Mouse (Mus musculus): Measurements from ENCODE around the gene Glis3. TPM values are rescaled to one million over a fixed set of nuclear protein-coding genes. Genes with fewer than 3 reads are reported as not detected.

Gene Glis3
- polyA plus RNA-seq, 1 experiment from 2014 or later = 7.9 TPM

GRCm38 (mm10) chr19:28442161-28442560 lies 237.7 kb downstream of the Glis3 start:
- no peaks in the 10 kb centered on the region for H3K9me3 ChIP-seq (ENCODE audit: control insufficient read depth, low read length)

DNA sequence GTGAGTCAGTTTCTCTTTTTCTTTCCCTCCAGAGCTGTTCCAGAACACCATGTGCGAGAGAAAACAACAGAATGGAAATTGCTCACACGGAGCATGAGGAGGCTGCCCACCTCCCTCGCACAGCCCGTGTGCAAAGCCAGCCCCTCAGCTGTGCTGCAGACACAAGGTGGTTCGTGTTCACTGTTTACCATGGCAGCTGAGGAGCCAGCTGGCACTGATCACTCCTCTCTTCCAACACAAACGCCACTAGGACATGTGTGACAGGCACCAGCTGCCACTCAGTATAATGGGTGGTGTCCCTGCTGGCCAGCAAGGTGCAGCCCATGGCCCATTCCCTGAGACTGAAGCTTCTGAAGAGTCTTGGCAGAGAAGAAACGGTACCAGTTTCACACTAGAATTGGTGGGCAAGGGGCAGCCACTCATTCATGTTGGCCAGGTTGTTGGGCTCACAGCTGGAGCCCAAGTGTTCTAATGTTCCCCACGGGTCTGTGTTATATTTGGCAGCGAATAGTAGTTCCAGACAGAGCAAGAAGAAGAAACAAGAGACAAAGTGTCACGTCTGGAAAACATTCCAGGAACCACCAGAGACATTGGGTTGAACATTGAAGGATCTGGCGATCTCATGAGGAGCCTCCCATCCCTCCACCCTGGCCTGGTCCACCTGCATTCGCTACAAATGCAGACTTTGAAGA lies 243.3 kb downstream of the Glis3 start:
- Histone ChIP-seq H3K4me2 (replicated peaks; ENCODE audit: low read depth, low read length) (no peak overlapping the region), H3K9me3 (ENCODE audit: control insufficient read depth, low read length) (no peaks in the 10 kb centered on the region), H3K27ac (ENCODE audit: low read depth, low read length) (no peak overlapping the region), H3K9ac (ENCODE audit: low read depth, low read length) (no peak overlapping the region), H3K4me1 (ENCODE audit: control insufficient read depth, insufficient read depth, low read length) (no peaks in the 10 kb centered on the region; the same call in 1 of the 2 replicates), H3K36me3 (ENCODE audit: control insufficient read depth, insufficient read depth, low read length) (no peaks in the 10 kb centered on the region), H3K4me3 (ENCODE audit: low read length) (no peak overlapping the region), H3K27me3 (ENCODE audit: control insufficient read depth, insufficient read depth, low read length) (no peaks in the 10 kb centered on the region)
- WGBS = 57% methylated on average over 12 of the region's 12 CpGs
- peak; percentile 80; the same call in 1 of the 2 replicates for ATAC-seq (ENCODE audit: low FRiP score, low TSS enrichment)

More at GRCm38 (mm10) chr19:28442161-28442560, 237.7 kb downstream of the Glis3 start:
- no peaks in the 10 kb centered on the region for H3K4me1 ChIP-seq (ENCODE audit: control insufficient read depth, insufficient read depth, low read length)
- H3K27ac ChIP-seq (ENCODE audit: low read depth, low read length) = no peak overlapping the region
- no peak for ATAC-seq (ENCODE audit: low FRiP score, low TSS enrichment)
- no peak overlapping the region for H3K4me2 ChIP-seq (replicated peaks; ENCODE audit: low read depth, low read length)
- H3K9ac ChIP-seq (ENCODE audit: low read depth, low read length) = no peak overlapping the region
- H3K4me3 ChIP-seq (ENCODE audit: low read length) = no peak overlapping the region
- H3K36me3 ChIP-seq (ENCODE audit: control insufficient read depth, insufficient read depth, low read length) = no peaks in the 10 kb centered on the region
- H3K27me3 ChIP-seq (ENCODE audit: control insufficient read depth, insufficient read depth, low read length) = no peaks in the 10 kb centered on the region
- 91% methylated on average over 4 of the region's 4 CpGs for WGBS

DNA sequence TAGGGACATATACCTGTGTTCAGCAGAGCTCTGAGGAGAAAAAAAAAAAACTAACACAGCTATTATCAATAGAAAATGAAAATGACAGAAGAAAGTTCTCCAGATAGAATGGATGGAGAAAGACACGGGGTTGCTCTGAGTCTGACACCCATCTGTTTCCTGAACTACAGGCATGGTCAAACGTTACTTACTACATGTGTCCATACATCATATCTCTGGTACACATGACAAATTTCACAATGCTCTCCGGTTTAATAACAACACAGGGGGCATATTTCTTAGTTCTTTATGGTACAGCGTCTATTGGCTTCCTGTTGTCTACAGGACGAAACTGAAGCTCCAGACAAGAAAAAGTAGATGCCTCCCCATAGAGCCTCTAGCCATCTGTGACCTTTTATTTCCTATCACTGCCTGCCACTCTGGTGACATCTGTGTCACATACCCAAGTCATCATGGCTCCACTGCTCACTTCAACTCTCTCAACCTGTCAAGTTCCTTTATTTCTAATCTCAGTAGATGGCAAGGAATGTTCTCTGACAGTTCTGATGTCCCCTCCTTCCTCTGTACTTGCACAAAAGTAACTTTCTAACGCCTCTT lies 251.6 kb downstream of the Glis3 start:
- Histone ChIP-seq H3K9ac (ENCODE audit: low read depth, low read length) (no peak overlapping the region), H3K36me3 (ENCODE audit: control insufficient read depth, insufficient read depth, low read length) (no peaks in the 10 kb centered on the region), H3K27ac (ENCODE audit: low read depth, low read length) (no peak overlapping the region), H3K4me2 (replicated peaks; ENCODE audit: low read depth, low read length) (no peak overlapping the region), H3K27me3 (ENCODE audit: control insufficient read depth, insufficient read depth, low read length) (no peaks in the 10 kb centered on the region), H3K9me3 (ENCODE audit: control insufficient read depth, low read length) (no peaks in the 10 kb centered on the region), H3K4me1 (ENCODE audit: control insufficient read depth, insufficient read depth, low read length) (no peaks in the 10 kb centered on the region), H3K4me3 (ENCODE audit: low read length) (no peak overlapping the region)
- no peak for ATAC-seq (ENCODE audit: low FRiP score, low TSS enrichment)
- 79% methylated on average over 6 of the region's 6 CpGs for WGBS

GRCm38 (mm10) chr19:28424180-28424579 lies 255.7 kb downstream of the Glis3 start:
- no peak overlapping the region for H3K4me2 ChIP-seq (replicated peaks; ENCODE audit: low read depth, low read length)
- H3K4me3 ChIP-seq (ENCODE audit: low read length) = no peak overlapping the region
- no peak for ATAC-seq (ENCODE audit: low FRiP score, low TSS enrichment)
- WGBS = 92% methylated on average over 5 of the region's 5 CpGs
- no peak overlapping the region for H3K9ac ChIP-seq (ENCODE audit: low read depth, low read length)
- H3K36me3 ChIP-seq (ENCODE audit: control insufficient read depth, insufficient read depth, low read length) = no peaks in the 10 kb centered on the region
- H3K4me1 ChIP-seq (ENCODE audit: control insufficient read depth, insufficient read depth, low read length) = no peaks in the 10 kb centered on the region
- no peaks in the 10 kb centered on the region for H3K27me3 ChIP-seq (ENCODE audit: control insufficient read depth, insufficient read depth, low read length)
- no peaks in the 10 kb centered on the region for H3K9me3 ChIP-seq (ENCODE audit: control insufficient read depth, low read length)
- no peak overlapping the region for H3K27ac ChIP-seq (ENCODE audit: low read depth, low read length)

- no peaks in the 10 kb centered on the region for H3K9me3 ChIP-seq (ENCODE audit: control insufficient read depth, low read length)
- H3K4me1 ChIP-seq (ENCODE audit: control insufficient read depth, insufficient read depth, low read length) = no peaks in the 10 kb centered on the region
- H3K27ac ChIP-seq (ENCODE audit: low read depth, low read length) = no peak overlapping the region
- H3K4me2 ChIP-seq (replicated peaks; ENCODE audit: low read depth, low read length) = no peak overlapping the region
- no peaks in the 10 kb centered on the region for H3K36me3 ChIP-seq (ENCODE audit: control insufficient read depth, insufficient read depth, low read length)
- no peak overlapping the region for H3K9ac ChIP-seq (ENCODE audit: low read depth, low read length)
- WGBS = 22% methylated on average over 9 of the region's 9 CpGs
- H3K4me3 ChIP-seq (ENCODE audit: low read length) = no peak overlapping the region
- H3K27me3 ChIP-seq (ENCODE audit: control insufficient read depth, insufficient read depth, low read length) = no peaks in the 10 kb centered on the region
- no peak for ATAC-seq (ENCODE audit: low FRiP score, low TSS enrichment)
These were observed 256.9 kb downstream of the Glis3 start for GRCm38 (mm10) chr19:28422939-28423338.

DNA sequence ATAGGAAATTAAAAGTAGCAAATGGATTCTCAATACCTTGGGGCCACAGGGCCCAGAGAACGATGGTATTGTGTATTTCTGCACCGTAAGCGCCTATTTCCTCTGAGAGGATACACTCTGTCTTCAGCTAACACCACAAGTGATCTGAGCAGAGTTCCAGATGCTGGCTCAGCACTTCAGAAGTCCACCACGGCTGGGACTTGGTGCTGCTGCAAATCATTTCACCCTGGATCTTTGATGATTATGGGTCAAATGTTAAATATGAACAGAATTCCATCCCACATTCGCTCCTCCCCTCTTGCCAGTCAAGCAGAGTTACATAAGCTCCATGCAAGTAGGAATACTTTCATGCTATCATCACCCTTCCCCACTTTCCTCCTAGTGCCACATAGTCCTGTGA lies 263.8 kb downstream of the Glis3 start:
- Histone ChIP-seq H3K9me3 (ENCODE audit: control insufficient read depth, low read length) (no peaks in the 10 kb centered on the region), H3K4me3 (ENCODE audit: low read length) (no peak overlapping the region), H3K4me1 (ENCODE audit: control insufficient read depth, insufficient read depth, low read length) (no peaks in the 10 kb centered on the region), H3K9ac (ENCODE audit: low read depth, low read length) (no peak overlapping the region), H3K4me2 (replicated peaks; ENCODE audit: low read depth, low read length) (no peak overlapping the region), H3K27ac (ENCODE audit: low read depth, low read length) (no peak overlapping the region), H3K27me3 (ENCODE audit: control insufficient read depth, insufficient read depth, low read length) (no peaks in the 10 kb centered on the region), H3K36me3 (ENCODE audit: control insufficient read depth, insufficient read depth, low read length) (no peaks in the 10 kb centered on the region)
- no peak for ATAC-seq (ENCODE audit: low FRiP score, low TSS enrichment)
- WGBS = 90% methylated on average over 5 of the region's 5 CpGs

GRCm38 (mm10) chr19:28408787-28409186 lies 271.1 kb downstream of the Glis3 start:
- ATAC-seq (ENCODE audit: low FRiP score, low TSS enrichment) = no peak
- Histone ChIP-seq H3K36me3 (ENCODE audit: control insufficient read depth, insufficient read depth, low read length) (no peaks in the 10 kb centered on the region), H3K27ac (ENCODE audit: low read depth, low read length) (no peak overlapping the region), H3K27me3 (ENCODE audit: control insufficient read depth, insufficient read depth, low read length) (no peaks in the 10 kb centered on the region), H3K4me1 (ENCODE audit: control insufficient read depth, insufficient read depth, low read length) (no peaks in the 10 kb centered on the region), H3K4me2 (replicated peaks; ENCODE audit: low read depth, low read length) (no peak overlapping the region), H3K9me3 (ENCODE audit: control insufficient read depth, low read length) (no peaks in the 10 kb centered on the region), H3K9ac (ENCODE audit: low read depth, low read length) (no peak overlapping the region), H3K4me3 (ENCODE audit: low read length) (no peak overlapping the region)
- 54% methylated on average over 3 of the region's 3 CpGs for WGBS

DNA sequence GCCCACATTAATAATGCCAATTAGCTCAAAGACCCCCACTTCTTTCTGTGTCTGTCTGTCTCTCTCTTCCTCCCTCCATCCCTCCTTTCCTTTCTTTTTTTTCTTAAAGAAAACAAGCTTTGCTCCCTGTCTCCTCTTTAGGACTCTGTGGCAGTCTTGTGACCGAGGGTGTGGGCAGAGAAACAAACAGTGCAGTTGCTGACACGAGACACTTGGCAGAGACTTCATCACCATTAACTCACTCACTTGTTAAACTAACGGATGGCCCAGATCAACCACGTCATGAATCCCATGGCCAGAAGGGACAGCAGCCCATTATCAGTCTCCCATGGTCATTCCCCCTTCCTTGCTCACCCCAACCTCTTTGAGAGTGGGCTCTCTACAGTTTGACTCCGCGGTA lies 276.9 kb downstream of the Glis3 start:
- no peaks in the 10 kb centered on the region for H3K9me3 ChIP-seq (ENCODE audit: control insufficient read depth, low read length)
- H3K4me3 ChIP-seq (ENCODE audit: low read length) = no peak overlapping the region
- no peaks in the 10 kb centered on the region for H3K36me3 ChIP-seq (ENCODE audit: control insufficient read depth, insufficient read depth, low read length)
- H3K4me2 ChIP-seq (replicated peaks; ENCODE audit: low read depth, low read length) = no peak overlapping the region
- no peak overlapping the region for H3K27ac ChIP-seq (ENCODE audit: low read depth, low read length)
- H3K27me3 ChIP-seq (ENCODE audit: control insufficient read depth, insufficient read depth, low read length) = no peaks in the 10 kb centered on the region
- 41% methylated on average over 6 of the region's 6 CpGs for WGBS
- ATAC-seq (ENCODE audit: low FRiP score, low TSS enrichment) = no peak
- no peaks in the 10 kb centered on the region for H3K4me1 ChIP-seq (ENCODE audit: control insufficient read depth, insufficient read depth, low read length)
- no peak overlapping the region for H3K9ac ChIP-seq (ENCODE audit: low read depth, low read length)

- WGBS = 26% methylated on average over 1 of the region's 1 CpGs
- Histone ChIP-seq H3K4me1 (ENCODE audit: control insufficient read depth, insufficient read depth, low read length) (no peaks in the 10 kb centered on the region), H3K27ac (ENCODE audit: low read depth, low read length) (no peak overlapping the region), H3K9ac (ENCODE audit: low read depth, low read length) (no peak overlapping the region), H3K27me3 (ENCODE audit: control insufficient read depth, insufficient read depth, low read length) (no peaks in the 10 kb centered on the region), H3K4me2 (replicated peaks; ENCODE audit: low read depth, low read length) (no peak overlapping the region), H3K4me3 (ENCODE audit: low read length) (no peak overlapping the region), H3K36me3 (ENCODE audit: control insufficient read depth, insufficient read depth, low read length) (no peaks in the 10 kb centered on the region), H3K9me3 (ENCODE audit: control insufficient read depth, low read length) (no peaks in the 10 kb centered on the region)
- ATAC-seq (ENCODE audit: low FRiP score, low TSS enrichment) = peak; percentile 60; the same call in 1 of the 2 replicates
These were observed 284.4 kb downstream of the Glis3 start for GRCm38 (mm10) chr19:28395584-28395861.

Data from kidney, embryonic 14.5 days (tissue).